Mouse (Mus musculus): ENCODE results near the gene Gnas. TPM values are rescaled to one million over a fixed set of nuclear protein-coding genes. Genes with fewer than 3 reads are reported as not detected.

The Gnas gene
- polyA plus RNA-seq, 1 experiment from 2014 or later = 1,800 TPM

GRCm38 (mm10) chr2:174328926-174329662 lies 45.0 kb downstream of the Gnas start:
- no peaks in the 10 kb centered on the region for H3K9me3 ChIP-seq (ENCODE audit: control insufficient read depth, low read length)
- H3K27me3 ChIP-seq (ENCODE audit: control insufficient read depth, insufficient read depth, low read length) = no peaks in the 10 kb centered on the region
- 42% methylated on average over 58 of the region's 58 CpGs for WGBS
- peak overlapping the region; percentile 99 for H3K4me3 ChIP-seq (replicated peaks; ENCODE audit: low read length)
- peak overlapping the region; percentile 100 for H3K9ac ChIP-seq
- H3K27ac ChIP-seq = peak overlapping the region; percentile 100
- ATAC-seq (ENCODE audit: low FRiP score) (peak; percentile 4), DNase-seq (ENCODE audit: low spot score) (no peak)
- H3K4me2 ChIP-seq (replicated peaks) = peak overlapping the region; percentile 72
- H3K36me3 ChIP-seq (replicated peaks; ENCODE audit: control insufficient read depth, insufficient read depth) = no peaks in the 10 kb centered on the region
- peaks cover 34% of the 10 kb centered on the region for H3K4me1 ChIP-seq (replicated peaks; ENCODE audit: control insufficient read depth, insufficient read depth, low read length)

DNA sequence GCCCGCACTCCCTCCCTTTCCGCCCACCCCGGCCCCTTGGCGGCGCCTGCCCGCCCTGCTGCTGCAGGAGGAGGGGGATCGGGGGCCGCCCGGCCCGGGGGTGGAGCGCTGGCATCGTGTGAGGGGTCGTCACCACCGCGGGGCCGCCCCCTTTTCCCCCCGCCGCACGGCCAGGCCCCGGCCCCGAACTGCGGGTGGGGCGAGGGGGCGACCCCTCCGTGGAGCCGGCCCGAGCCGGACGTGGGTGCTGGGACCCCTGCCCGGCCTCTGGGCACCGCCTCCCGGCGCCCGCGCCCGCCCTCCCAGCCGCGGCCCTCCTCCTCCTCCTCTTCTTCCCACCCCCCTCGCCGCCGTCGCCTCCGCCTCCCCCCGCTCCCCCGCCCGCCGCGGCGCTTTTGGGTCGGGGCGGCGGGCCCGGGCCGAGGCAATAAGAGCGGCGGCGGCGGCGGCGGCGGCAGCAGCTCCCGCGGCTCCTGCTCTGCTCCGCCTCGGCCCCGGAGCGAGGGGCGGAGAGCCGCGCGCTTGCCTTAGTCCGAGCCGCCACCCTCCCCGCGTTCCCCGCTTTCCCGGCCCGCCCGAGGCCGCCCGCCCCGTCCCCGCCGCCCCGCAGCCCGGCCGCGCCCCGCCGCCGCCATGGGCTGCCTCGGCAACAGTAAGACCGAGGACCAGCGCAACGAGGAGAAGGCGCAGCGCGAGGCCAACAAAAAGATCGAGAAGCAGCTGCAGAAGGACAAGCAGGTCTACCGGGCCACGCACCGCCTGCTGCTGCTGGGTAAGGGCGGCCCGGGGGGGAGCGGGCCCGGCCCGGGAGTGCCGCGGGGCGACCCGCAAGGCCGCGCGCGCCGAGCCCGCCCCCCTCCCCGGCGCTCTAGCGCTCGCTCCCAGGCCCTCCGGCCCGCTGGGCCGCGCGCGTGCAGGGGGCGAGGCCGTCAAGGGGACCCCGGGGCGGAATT lies 45.8 kb downstream of the Gnas start:
- WGBS = under 1% methylated on average over 54 of the region's 131 CpGs
- Histone ChIP-seq H3K9me3 (ENCODE audit: control insufficient read depth, low read length) (no peaks in the 10 kb centered on the region), H3K9ac (peak overlapping the region; percentile 100), H3K27ac (peak overlapping the region; percentile 100), H3K4me1 (replicated peaks; ENCODE audit: control insufficient read depth, insufficient read depth, low read length) (peaks cover 42% of the 10 kb centered on the region), H3K4me3 (replicated peaks; ENCODE audit: low read length) (peak overlapping the region; percentile 99), H3K4me2 (replicated peaks) (peak overlapping the region; percentile 72), H3K27me3 (ENCODE audit: control insufficient read depth, insufficient read depth, low read length) (no peaks in the 10 kb centered on the region), H3K36me3 (replicated peaks; ENCODE audit: control insufficient read depth, insufficient read depth) (no peaks in the 10 kb centered on the region; the same call in 1 of the 2 replicates)
- peak; percentile 81 for DNase-seq (ENCODE audit: low spot score)
- ATAC-seq (ENCODE audit: low FRiP score) = peak; percentile 86

- Histone ChIP-seq H3K27me3 (ENCODE audit: control insufficient read depth, insufficient read depth, low read length) (no peaks in the 10 kb centered on the region), H3K36me3 (replicated peaks; ENCODE audit: control insufficient read depth, insufficient read depth) (no peaks in the 10 kb centered on the region; the same call in 1 of the 2 replicates), H3K4me2 (replicated peaks) (peak overlapping the region; percentile 72), H3K4me3 (replicated peaks; ENCODE audit: low read length) (peak overlapping the region; percentile 99), H3K9ac (peak overlapping the region; percentile 100), H3K27ac (peak overlapping the region; percentile 100), H3K9me3 (ENCODE audit: control insufficient read depth, low read length) (no peaks in the 10 kb centered on the region), H3K4me1 (replicated peaks; ENCODE audit: control insufficient read depth, insufficient read depth, low read length) (peaks cover 49% of the 10 kb centered on the region)
- DNase-seq (ENCODE audit: low spot score) = peak; percentile 64
- 1% methylated on average over 39 of the region's 48 CpGs for WGBS
- ATAC-seq (ENCODE audit: low FRiP score) = peak; percentile 50
These were observed 46.6 kb downstream of the Gnas start for GRCm38 (mm10) chr2:174330616-174331191.

DNA sequence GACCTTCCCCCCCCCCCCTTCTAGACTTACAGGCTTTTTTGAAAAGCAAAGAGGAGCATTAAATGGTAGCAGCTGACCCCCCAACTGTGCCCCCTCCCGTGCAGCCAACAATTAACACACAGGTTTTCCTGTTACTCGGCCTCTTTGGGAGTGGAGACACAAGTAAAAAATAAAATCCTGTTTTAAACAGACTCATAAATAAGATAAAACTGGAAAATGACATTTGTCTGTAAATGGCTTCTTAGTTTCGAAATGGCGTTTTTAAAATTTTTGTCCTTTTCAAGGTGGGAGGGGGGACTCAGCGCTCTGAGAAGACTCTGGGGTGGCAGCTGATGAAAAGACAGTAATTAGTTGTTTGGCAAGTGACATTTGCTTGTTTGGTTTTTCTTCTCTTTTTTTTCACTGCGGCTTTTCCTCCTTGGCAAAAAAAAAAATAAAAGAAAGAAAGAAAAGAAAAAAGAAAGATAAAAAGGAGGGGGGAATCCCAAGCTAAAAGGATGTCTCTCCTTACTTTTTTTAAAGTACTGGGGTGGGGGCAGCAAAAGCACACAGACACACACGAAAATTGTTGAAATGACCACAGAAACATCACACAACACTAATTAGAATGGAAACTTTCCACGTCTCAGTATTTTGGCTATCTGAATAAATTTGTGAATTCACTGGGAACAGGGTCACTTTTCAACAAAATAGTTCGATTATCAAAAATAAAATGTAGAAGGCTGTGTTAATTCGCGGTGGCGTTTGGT lies 47.3 kb downstream of the Gnas start:
- H3K4me3 ChIP-seq (replicated peaks; ENCODE audit: low read length) = peak overlapping the region; percentile 99
- H3K9ac ChIP-seq = peak overlapping the region; percentile 100
- DNase-seq (ENCODE audit: low spot score) (no peak), ATAC-seq (ENCODE audit: low FRiP score) (no peak)
- peaks cover 53% of the 10 kb centered on the region for H3K4me1 ChIP-seq (replicated peaks; ENCODE audit: control insufficient read depth, insufficient read depth, low read length)
- H3K36me3 ChIP-seq (replicated peaks; ENCODE audit: control insufficient read depth, insufficient read depth) = no peaks in the 10 kb centered on the region; the same call in 1 of the 2 replicates
- H3K27ac ChIP-seq = peak overlapping the region; percentile 100
- no peaks in the 10 kb centered on the region for H3K27me3 ChIP-seq (ENCODE audit: control insufficient read depth, insufficient read depth, low read length)
- H3K4me2 ChIP-seq (replicated peaks) = peak overlapping the region; percentile 72
- no peaks in the 10 kb centered on the region for H3K9me3 ChIP-seq (ENCODE audit: control insufficient read depth, low read length)
- WGBS = 18% methylated on average over 12 of the region's 12 CpGs

DNA sequence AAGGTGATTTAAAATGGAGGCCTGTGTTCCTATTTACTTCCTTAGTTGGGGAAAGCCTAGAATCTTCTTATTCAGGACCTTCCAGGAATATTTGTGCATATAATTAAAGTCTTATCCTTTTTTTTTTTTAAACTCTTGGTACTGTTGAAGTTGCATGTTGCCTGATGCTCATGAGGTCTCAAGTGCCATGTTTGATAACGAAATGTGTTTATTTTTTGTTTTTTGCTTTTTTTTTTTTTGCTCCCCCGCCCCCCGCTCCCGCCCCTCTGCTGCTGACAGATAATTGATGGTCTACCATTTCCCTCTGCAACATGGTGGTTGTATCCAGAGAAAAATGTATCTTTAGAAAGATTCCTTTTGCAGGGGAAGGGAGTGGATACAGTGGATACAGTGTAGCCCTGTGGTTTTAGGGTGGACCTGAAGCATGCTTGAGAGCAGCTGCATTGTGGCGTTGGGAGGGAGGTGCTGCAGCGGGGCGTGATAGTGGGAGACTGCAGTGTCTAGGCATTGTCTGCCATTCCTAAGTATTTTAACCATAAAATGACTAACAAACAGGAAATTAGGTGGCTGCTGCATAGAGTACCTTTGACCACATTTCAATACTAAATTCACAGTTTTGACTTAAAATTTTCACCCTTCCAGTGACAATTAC lies 49.2 kb downstream of the Gnas start:
- H3K4me1 ChIP-seq (replicated peaks; ENCODE audit: control insufficient read depth, insufficient read depth, low read length) = peaks cover 61% of the 10 kb centered on the region
- peak overlapping the region; percentile 72 for H3K4me2 ChIP-seq (replicated peaks)
- no peak for DNase-seq (ENCODE audit: low spot score)
- ATAC-seq (ENCODE audit: low FRiP score) = no peak
- H3K36me3 ChIP-seq (replicated peaks; ENCODE audit: control insufficient read depth, insufficient read depth) = no peaks in the 10 kb centered on the region; the same call in 1 of the 2 replicates
- H3K9ac ChIP-seq = peak overlapping the region; percentile 14
- H3K27me3 ChIP-seq (ENCODE audit: control insufficient read depth, insufficient read depth, low read length) = no peaks in the 10 kb centered on the region
- peak overlapping the region; percentile 99; the same call in 1 of the 2 replicates for H3K4me3 ChIP-seq (replicated peaks; ENCODE audit: low read length)
- peak overlapping the region; percentile 23 for H3K27ac ChIP-seq
- 34% methylated on average over 7 of the region's 7 CpGs for WGBS
- no peaks in the 10 kb centered on the region for H3K9me3 ChIP-seq (ENCODE audit: control insufficient read depth, low read length)

DNA sequence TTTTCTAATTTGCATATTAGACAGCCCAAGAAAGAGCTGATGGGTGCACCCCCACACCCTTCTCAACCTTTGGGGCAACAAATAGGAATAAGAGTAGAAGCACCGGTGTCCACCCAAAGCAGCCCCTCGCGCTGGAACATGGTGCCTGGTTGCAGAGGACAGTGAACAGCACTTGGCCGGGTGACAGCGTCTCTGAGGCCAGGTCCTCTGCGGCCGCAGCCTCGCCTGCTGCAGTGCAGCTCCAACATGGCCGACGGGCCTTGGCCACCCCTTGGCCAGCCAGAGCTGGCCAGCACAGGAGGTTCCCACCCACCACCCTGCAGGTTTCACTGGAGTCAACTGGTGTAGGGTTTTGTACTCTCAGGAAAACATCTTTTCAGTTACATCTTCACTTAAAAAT lies 50.3 kb downstream of the Gnas start:
- H3K4me3 ChIP-seq (replicated peaks; ENCODE audit: low read length) = no peak overlapping the region
- 81% methylated on average over 10 of the region's 10 CpGs for WGBS
- H3K9me3 ChIP-seq (ENCODE audit: control insufficient read depth, low read length) = no peaks in the 10 kb centered on the region
- peak overlapping the region; percentile 72; the same call in 1 of the 2 replicates for H3K4me2 ChIP-seq (replicated peaks)
- peaks cover 59% of the 10 kb centered on the region for H3K4me1 ChIP-seq (replicated peaks; ENCODE audit: control insufficient read depth, insufficient read depth, low read length)
- ATAC-seq (ENCODE audit: low FRiP score) (no peak), DNase-seq (ENCODE audit: low spot score) (no peak)
- no peaks in the 10 kb centered on the region for H3K27me3 ChIP-seq (ENCODE audit: control insufficient read depth, insufficient read depth, low read length)
- peak overlapping the region; percentile 23; the same call in 1 of the 2 replicates for H3K27ac ChIP-seq
- peak overlapping the region; percentile 14; the same call in 1 of the 2 replicates for H3K9ac ChIP-seq
- H3K36me3 ChIP-seq (replicated peaks; ENCODE audit: control insufficient read depth, insufficient read depth) = no peaks in the 10 kb centered on the region; the same call in 1 of the 2 replicates

DNA sequence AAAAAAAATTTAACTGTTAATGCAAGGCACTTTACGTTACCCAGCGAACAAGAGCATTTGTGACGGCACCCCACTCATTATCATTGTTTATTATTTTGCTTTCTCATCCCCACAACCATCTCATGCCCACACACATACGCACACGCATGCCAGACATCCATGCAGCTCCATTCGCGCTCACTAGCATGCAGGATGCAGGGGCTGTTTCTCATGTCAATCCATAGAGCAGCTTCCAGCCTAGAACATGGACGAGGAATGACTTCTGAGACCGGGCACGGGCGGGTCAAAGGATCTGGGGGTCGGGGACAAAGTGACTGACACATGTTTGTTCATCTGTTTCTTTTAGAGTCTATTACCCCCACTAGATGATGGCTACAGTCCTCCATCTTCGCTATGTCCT lies 53.2 kb downstream of the Gnas start:
- H3K27me3 ChIP-seq (ENCODE audit: control insufficient read depth, insufficient read depth, low read length) = no peaks in the 10 kb centered on the region
- no peak overlapping the region for H3K9ac ChIP-seq
- H3K4me3 ChIP-seq (replicated peaks; ENCODE audit: low read length) = no peak overlapping the region
- DNase-seq (ENCODE audit: low spot score) (no peak), ATAC-seq (ENCODE audit: low FRiP score) (no peak)
- no peaks in the 10 kb centered on the region; the same call in 1 of the 2 replicates for H3K36me3 ChIP-seq (replicated peaks; ENCODE audit: control insufficient read depth, insufficient read depth)
- H3K27ac ChIP-seq = no peak overlapping the region
- H3K4me2 ChIP-seq (replicated peaks) = no peak overlapping the region
- H3K9me3 ChIP-seq (ENCODE audit: control insufficient read depth, low read length) = no peaks in the 10 kb centered on the region
- peaks cover 50% of the 10 kb centered on the region for H3K4me1 ChIP-seq (replicated peaks; ENCODE audit: control insufficient read depth, insufficient read depth, low read length)
- whole genome bisulfite sequencing = 86% methylated on average over 13 of the region's 13 CpGs

DNA sequence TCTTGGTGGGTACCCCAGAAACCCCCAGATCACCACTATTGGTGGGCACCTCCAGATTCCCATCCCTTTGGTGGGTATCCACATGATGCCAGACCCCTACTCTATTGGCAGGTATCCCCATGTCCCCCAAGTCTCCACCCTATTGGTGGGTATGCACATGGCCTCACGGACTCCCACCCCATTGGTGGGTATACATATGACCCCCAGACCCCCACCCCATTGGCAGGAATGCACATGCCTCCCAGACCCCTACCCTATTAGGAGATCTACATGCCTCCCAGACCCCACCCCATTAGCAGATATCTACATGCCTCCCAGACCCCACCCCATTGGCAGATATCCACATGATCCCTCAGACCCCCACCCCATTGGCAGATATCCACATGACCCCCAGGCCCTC lies 55.6 kb downstream of the Gnas start:
- no peak overlapping the region for H3K27ac ChIP-seq
- H3K4me3 ChIP-seq (replicated peaks; ENCODE audit: low read length) = no peak overlapping the region
- no peak for DNase-seq (ENCODE audit: low spot score)
- H3K9ac ChIP-seq = no peak overlapping the region
- ATAC-seq (ENCODE audit: low FRiP score) = 0 out of 2 replicates have a peak, but pooled peaks have one; percentile 3
- H3K9me3 ChIP-seq (ENCODE audit: control insufficient read depth, low read length) = no peaks in the 10 kb centered on the region
- H3K4me2 ChIP-seq (replicated peaks) = no peak overlapping the region
- 94% methylated on average over 1 of the region's 1 CpGs for WGBS
- peaks cover 16% of the 10 kb centered on the region for H3K36me3 ChIP-seq (replicated peaks; ENCODE audit: control insufficient read depth, insufficient read depth)
- no peaks in the 10 kb centered on the region for H3K27me3 ChIP-seq (ENCODE audit: control insufficient read depth, insufficient read depth, low read length)
- H3K4me1 ChIP-seq (replicated peaks; ENCODE audit: control insufficient read depth, insufficient read depth, low read length) = peaks cover 50% of the 10 kb centered on the region
